Mouse (Mus musculus): ENCODE data around the gene Arpc5l.
A peak's percentile ranks its signal among the peaks of the same experiment; 100 is the strongest.
"Not testable (repeated sequence)": the region's sequence is repeated elsewhere in the genome, so short reads cannot be mapped to it uniquely, and the experiment has no call there.

Gene Arpc5l

GRCm38 (mm10) chr2:39000587-39000919 lies 4.6 kb upstream of the Arpc5l start:
- DNase-seq = no peak

GRCm38 (mm10) chr2:39001866-39002265 lies 3.3 kb upstream of the Arpc5l start:
- no peak for DNase-seq

GRCm38 (mm10) chr2:39003106-39003505 lies 2.0 kb upstream of the Arpc5l start:
- DNase-seq = no peak

GRCm38 (mm10) chr2:39003512-39003911 lies 1.6 kb upstream of the Arpc5l start:
- DNase-seq = no peak

GRCm38 (mm10) chr2:39004372-39004771 lies 776 bp upstream of the Arpc5l start:
- no peak for DNase-seq

- DNase-seq = no peak
These were observed 479 bp downstream of the Arpc5l start, which contains the start of gene Rpl35 for GRCm38 (mm10) chr2:39005574-39006079. Rpl35 (minus strand) TSS chr2:39005624.

GRCm38 (mm10) chr2:39006149-39006730 lies 1.1 kb downstream of the Arpc5l start:
- no peak for DNase-seq

GRCm38 (mm10) chr2:39007865-39008264 lies 2.7 kb downstream of the Arpc5l start:
- DNase-seq = peak; percentile 93

GRCm38 (mm10) chr2:39008350-39008851 lies 3.3 kb downstream of the Arpc5l start:
- DNase-seq = peak; percentile 60

- no peak for DNase-seq
These were observed 3.8 kb downstream of the Arpc5l start for GRCm38 (mm10) chr2:39008954-39009365.

GRCm38 (mm10) chr2:39010144-39010543 lies 5.0 kb downstream of the Arpc5l start:
- DNase-seq = not testable (repeated sequence)

GRCm38 (mm10) chr2:39011264-39011663 lies 6.1 kb downstream of the Arpc5l start:
- no peak for DNase-seq

- no peak for DNase-seq
These were observed 6.8 kb downstream of the Arpc5l start for GRCm38 (mm10) chr2:39011971-39012370.

GRCm38 (mm10) chr2:39012768-39013279 lies 7.7 kb downstream of the Arpc5l start:
- DNase-seq = no peak

GRCm38 (mm10) chr2:39016581-39016980 lies 11.4 kb downstream of the Arpc5l start:
- no peak for DNase-seq

GRCm38 (mm10) chr2:39020004-39020403 lies 14.9 kb downstream of the Arpc5l start:
- no peak for DNase-seq

GRCm38 (mm10) chr2:39031611-39032010 lies 26.5 kb downstream of the Arpc5l start:
- DNase-seq = peak; percentile 37

- DNase-seq = no peak
These were observed 35.1 kb downstream of the Arpc5l start for GRCm38 (mm10) chr2:39040215-39040614.

- no peak for DNase-seq
These were observed 43.4 kb downstream of the Arpc5l start for GRCm38 (mm10) chr2:39048515-39048914.

- DNase-seq = no peak
These were observed 59.7 kb downstream of the Arpc5l start for GRCm38 (mm10) chr2:39064687-39065399.
